Mouse (Mus musculus) forebrain, embryonic 10.5 days (tissue): ENCODE measurements around the gene Arl15. TPM values are rescaled to one million over a fixed set of nuclear protein-coding genes. Genes with fewer than 3 reads are reported as not detected.

ENCODE experiments used
- DNase-seq: peaks from one replicate; pipeline ENCODE4 v3.0.0-alpha.2; 2017; ENCODE audit warnings: low spot score; ENCODE audit errors: extremely low spot score
- H3K27ac ChIP-seq: fragments of 300-500 bp; sonication (generic); 2 replicates; pipeline ENCODE4 v1.5.1; 2016; ENCODE audit warnings: mild to moderate bottlenecking
- H3K27me3 ChIP-seq: fragments of 300-500 bp; sonication (generic); 2 replicates; pipeline ENCODE4 v1.6.1; 2016; ENCODE audit warnings: mild to moderate bottlenecking; ENCODE audit not compliant: poor library complexity, severe bottlenecking
- H3K36me3 ChIP-seq: fragments of 300-500 bp; sonication (generic); replicated peaks from 2 replicates; pipeline ENCODE4 v1.6.1; 2016; ENCODE audit warnings: mild to moderate bottlenecking, moderate library complexity
- H3K4me1 ChIP-seq: fragments of 300-500 bp; sonication (generic); 2 replicates; pipeline ENCODE4 v1.6.1; 2016
- H3K4me3 ChIP-seq: fragments of 300-500 bp; sonication (generic); 2 replicates; pipeline ENCODE4 v1.5.1; 2016; ENCODE audit warnings: mild to moderate bottlenecking, moderate library complexity
- H3K9me3 ChIP-seq: fragments of 300-500 bp; sonication (generic); 2 replicates; pipeline ENCODE4 v1.6.1; 2016; ENCODE audit warnings: mild to moderate bottlenecking, moderate library complexity
- WGBS: fragments of 180-500 bp; shearing (Covaris S2); methylation state at CpG from one replicate; pipeline ENCODE4 v1.1.7; 2016; 5-methylcytosine and 5-hydroxymethylcytosine counted together
- polyA plus RNA-seq: library from polyadenylated mRNA; unstranded; fragments of >200 nt; fragmentation: Nextera tagmentation; extraction: Ambion mirVana; gene quantifications from 2 replicates; pipeline ENCODE4 v1.2.1, GENCODE M21; 2016

The Arl15 gene
- polyA plus RNA-seq = 11.2 and 11.6 TPM in 2 replicates

DNA sequence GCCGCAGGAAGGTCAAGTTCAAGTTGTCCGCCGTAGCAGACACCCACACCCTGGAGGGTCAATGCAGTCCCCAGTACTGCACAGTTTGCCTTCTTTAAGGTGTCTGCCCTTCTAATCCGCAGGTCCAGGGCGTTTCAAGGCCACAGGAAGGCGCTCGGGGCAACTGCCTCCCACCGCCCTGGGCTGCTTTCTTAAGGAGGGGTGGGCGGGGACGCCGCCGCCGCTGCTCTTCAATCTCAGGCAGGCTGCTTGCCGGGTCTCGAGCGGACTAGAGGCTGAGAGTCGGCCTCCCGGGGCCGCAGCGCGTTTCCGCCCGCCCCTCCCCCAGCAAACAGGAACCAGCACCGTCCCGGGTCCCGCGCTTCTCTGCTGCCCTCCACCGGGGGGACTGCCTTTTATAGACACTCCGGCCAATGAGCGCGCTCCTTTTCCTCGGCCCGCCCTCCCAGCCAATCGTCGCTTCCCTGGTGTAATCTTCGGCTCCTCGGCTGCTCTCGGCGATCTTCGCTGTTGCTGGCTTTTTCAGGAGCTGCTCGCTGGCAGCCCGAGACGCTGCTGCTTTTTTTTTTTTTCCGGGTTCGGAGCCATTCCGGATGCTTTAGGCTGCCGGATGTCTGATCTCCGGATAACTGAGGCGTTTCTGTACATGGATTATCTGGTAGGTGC is at the start of gene Arl15:
Gene Arl15, plus strand, starts transcription at position 467 of the 666 bp plus-strand sequence.
- Histone ChIP-seq H3K4me1 (peaks cover 27% of the 10 kb centered on the region), H3K9me3 (no peaks in the 10 kb centered on the region), H3K4me3 (peak within 1 kb of the TSS; percentile 87), H3K27me3 (no peaks in the 10 kb centered on the region), H3K36me3 (peaks cover under 1% of the 10 kb centered on the region; the same call in 1 of the 2 replicates), H3K27ac (peak within 1 kb of the TSS; percentile 95)
- WGBS = 1% methylated on average over 49 of the region's 49 CpGs
- peak; percentile 99 for DNase-seq

DNA sequence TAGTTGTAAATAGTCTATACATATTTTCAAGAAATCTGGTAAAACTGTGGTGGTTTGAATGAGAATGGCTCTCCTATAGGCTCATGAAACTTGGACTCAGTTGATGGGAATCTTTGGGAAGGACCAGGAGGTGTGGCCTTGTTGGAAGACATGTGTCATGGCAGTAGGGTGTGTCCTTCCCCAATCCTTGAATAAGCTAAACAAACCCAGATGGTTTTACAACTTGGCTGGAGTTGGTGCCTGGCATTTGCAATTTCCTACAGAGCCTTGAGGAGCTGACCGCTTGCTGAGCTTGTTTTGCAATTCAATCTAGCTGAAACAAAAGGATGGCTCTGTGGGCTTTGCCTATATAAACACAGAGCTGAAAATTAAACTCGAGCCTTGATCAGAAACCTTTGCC is 49.0 kb upstream of the Arl15 start:
- H3K9me3 ChIP-seq = no peaks in the 10 kb centered on the region
- H3K36me3 ChIP-seq = no peaks in the 10 kb centered on the region
- no peak for DNase-seq
- H3K27ac ChIP-seq = no peak overlapping the region
- H3K27me3 ChIP-seq = no peaks in the 10 kb centered on the region
- no peaks in the 10 kb centered on the region for H3K4me1 ChIP-seq
- H3K4me3 ChIP-seq = no peak overlapping the region
- 57% methylated on average over 2 of the region's 2 CpGs for WGBS

DNA sequence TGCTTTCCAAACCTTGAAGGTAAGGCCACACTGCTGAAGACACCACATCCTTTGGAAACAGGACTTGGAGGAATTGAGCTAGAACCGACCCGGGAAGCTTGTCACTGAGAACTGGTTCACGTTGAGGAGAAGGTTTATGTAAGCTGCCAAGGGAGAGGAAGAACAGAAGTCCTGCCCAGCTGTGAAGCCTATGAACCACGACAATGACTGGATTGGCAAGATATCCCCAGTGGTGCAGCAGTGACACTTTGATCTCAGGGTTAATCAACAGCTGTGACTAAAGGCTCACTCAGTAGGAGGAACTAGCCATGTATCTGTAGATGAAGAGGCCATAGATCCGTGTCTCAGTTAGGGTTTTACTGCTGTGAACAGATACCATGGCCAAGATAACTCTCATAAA is 43.5 kb upstream of the Arl15 start:
- Histone ChIP-seq H3K9me3 (no peaks in the 10 kb centered on the region), H3K36me3 (no peaks in the 10 kb centered on the region), H3K4me1 (peaks cover 12% of the 10 kb centered on the region), H3K27ac (no peak overlapping the region), H3K4me3 (no peak overlapping the region), H3K27me3 (no peaks in the 10 kb centered on the region)
- 80% methylated on average over 5 of the region's 5 CpGs for WGBS
- no peak for DNase-seq

DNA sequence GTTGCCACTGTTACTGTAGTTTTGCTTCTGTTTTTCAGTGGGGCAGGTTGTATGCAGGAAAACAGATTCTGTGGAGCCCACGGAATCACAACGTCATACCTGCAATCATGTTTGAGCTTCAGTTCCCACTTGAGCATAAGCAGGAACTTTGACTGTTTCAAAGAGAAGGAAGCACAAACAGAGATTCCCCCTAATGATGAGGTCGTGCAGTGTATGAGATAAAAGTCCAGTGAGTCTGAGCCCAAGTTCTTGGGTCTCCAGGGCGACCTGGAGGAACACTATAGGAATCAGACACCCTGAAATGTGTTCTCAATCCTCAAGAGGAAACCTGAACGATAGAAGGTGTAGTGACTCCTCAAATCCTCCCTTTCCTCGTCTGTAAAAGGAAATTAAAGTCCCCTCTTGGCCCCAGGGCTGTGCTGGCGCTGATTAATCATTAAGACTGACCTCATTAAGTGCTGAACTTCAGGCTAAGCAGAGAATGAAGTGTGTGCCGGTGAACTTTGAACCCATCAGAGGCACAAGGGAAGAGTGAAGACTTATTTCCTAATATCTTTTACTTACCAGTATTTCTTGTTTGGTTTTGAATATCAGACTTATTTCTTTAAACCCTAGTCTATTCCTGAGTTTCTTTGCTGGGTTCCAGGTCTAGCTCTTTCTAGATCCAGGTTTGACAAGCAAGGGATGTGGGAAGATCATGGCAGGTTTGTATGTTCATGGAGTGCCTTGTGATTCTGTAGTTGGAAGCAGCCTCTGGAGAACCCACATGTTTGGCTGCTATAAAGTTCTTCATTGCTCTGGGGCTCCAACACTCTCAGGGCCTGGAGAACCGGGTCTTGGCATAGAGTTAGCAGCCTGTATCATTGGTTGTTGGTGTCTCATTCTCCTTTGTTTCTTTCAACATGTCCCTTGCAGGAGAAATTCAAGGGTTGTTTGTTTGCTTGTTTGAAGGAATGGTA is 39.3 kb upstream of the Arl15 start:
- no peak for DNase-seq
- H3K4me3 ChIP-seq = no peak overlapping the region
- H3K4me1 ChIP-seq = peaks cover 28% of the 10 kb centered on the region
- WGBS = 76% methylated on average over 9 of the region's 9 CpGs
- peaks cover 5% of the 10 kb centered on the region; the same call in 1 of the 2 replicates for H3K27me3 ChIP-seq
- H3K27ac ChIP-seq = no peak overlapping the region
- H3K36me3 ChIP-seq = no peaks in the 10 kb centered on the region
- no peaks in the 10 kb centered on the region for H3K9me3 ChIP-seq

DNA sequence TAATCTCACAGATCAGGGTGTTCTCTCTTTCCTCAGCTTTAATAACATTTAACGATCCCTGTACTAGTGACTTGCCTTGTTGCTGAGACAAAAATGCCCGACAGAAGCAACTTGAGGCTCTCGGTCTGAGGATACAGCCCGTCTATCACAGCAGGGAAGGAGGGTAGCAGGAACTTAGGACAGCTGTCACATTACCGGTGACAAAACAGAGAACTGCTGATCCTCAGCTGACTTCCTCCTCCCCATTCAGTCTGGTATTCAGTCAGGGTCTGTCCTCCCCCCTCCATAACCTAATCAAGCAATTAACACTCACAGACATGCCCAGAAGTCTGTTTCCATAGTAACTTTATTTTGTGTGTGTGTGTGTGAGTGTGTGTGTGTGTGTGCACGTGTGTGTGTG is 38.5 kb upstream of the Arl15 start:
- H3K27ac ChIP-seq = no peak overlapping the region
- H3K4me3 ChIP-seq = no peak overlapping the region
- H3K27me3 ChIP-seq = peaks cover 5% of the 10 kb centered on the region; the same call in 1 of the 2 replicates
- WGBS = 48% methylated on average over 6 of the region's 6 CpGs
- peaks cover 28% of the 10 kb centered on the region for H3K4me1 ChIP-seq
- DNase-seq = no peak
- H3K9me3 ChIP-seq = no peaks in the 10 kb centered on the region
- no peaks in the 10 kb centered on the region for H3K36me3 ChIP-seq

DNA sequence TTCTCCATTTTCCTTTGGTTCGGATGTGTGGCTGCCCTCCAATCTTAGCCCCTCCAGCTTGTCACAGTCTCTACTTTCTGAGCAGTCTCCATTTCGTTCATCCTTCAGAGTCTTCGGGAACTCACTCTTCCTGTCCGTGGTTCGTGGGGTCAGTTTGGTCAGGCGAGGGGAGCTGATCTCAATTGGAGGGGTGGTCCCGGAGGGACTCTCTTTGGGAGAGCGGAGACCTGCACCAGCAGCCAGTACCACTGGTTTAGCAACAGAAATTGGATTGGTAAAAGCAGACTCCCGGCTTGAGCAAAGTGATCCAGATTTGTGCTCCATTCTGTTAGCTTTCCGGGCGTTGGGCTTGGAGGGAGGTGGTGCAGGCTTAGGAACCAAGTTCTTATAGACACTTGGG is 32.6 kb upstream of the Arl15 start:
- H3K36me3 ChIP-seq = no peaks in the 10 kb centered on the region
- 93% methylated on average over 11 of the region's 11 CpGs for WGBS

DNA sequence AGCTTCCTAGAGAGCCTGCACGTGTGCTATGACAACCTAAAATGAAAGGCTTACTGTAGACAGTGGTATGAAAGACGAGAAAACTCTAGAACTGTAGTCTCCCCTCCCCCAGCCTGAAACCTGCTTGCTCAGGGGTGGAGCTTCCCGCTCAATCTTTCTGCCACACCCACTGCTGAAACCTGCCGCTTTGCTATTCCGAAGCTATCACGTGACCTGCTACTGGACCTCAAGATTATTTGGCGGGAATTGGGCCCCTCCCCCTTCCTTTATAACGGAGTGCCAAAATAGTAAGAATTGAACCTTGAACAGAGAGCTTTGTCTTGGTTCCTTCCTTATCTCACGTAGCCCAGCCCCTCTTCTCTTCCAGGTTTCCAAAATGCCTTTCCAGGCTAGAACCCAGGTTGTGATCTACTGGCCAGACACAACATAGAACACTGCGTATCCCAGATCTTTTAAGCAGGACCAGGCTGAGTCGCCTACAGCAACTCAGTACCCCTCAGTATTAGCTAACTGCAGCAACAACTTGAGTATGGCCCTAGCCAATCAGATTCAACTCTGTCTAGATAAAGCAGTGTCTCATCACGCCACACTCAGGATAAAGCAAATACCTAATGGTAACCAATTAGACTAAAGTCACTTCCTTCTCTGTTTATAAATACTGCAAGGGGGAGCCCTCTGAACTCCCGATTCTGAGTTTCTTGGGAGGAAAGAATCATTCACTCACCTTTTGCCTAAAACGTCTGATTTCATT is 31.4 kb upstream of the Arl15 start:
- H3K27ac ChIP-seq = no peak overlapping the region
- WGBS = 85% methylated on average over 14 of the region's 14 CpGs
- no peak overlapping the region for H3K4me3 ChIP-seq
- no peaks in the 10 kb centered on the region for H3K36me3 ChIP-seq
- DNase-seq = no peak
- H3K9me3 ChIP-seq = no peaks in the 10 kb centered on the region
- H3K27me3 ChIP-seq = peaks cover 5% of the 10 kb centered on the region; the same call in 1 of the 2 replicates
- peaks cover 9% of the 10 kb centered on the region for H3K4me1 ChIP-seq

More for the DNA sequence above, 32.6 kb upstream of the Arl15 start:
- Histone ChIP-seq H3K27me3 (peaks cover 5% of the 10 kb centered on the region; the same call in 1 of the 2 replicates), H3K27ac (no peak overlapping the region), H3K4me3 (no peak overlapping the region), H3K9me3 (no peaks in the 10 kb centered on the region), H3K4me1 (peaks cover 9% of the 10 kb centered on the region)
- DNase-seq = no peak

DNA sequence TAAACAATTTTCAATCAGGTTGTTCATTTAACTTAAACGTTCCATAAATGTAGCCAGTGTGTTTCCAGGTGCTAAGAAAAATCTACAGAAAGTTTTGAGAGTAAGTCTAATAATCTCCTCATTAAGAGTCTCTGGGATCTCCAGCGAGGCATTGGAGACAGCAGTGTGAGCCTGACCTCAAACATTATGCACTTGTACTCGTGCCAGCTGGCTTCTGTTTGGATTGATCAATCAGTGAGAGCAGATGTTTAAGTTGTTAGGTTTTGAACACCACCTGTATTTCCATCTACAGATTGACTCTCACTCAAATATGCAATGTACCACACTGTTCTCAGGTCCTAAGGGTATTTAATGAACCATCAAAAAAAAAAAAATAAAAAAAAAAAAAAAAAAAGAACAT is 28.9 kb upstream of the Arl15 start:
- no peaks in the 10 kb centered on the region for H3K27me3 ChIP-seq
- H3K27ac ChIP-seq = no peak overlapping the region
- DNase-seq = no peak
- H3K9me3 ChIP-seq = no peaks in the 10 kb centered on the region
- H3K4me1 ChIP-seq = no peaks in the 10 kb centered on the region
- 65% methylated on average over 3 of the region's 3 CpGs for WGBS
- no peak overlapping the region for H3K4me3 ChIP-seq
- H3K36me3 ChIP-seq = no peaks in the 10 kb centered on the region

DNA sequence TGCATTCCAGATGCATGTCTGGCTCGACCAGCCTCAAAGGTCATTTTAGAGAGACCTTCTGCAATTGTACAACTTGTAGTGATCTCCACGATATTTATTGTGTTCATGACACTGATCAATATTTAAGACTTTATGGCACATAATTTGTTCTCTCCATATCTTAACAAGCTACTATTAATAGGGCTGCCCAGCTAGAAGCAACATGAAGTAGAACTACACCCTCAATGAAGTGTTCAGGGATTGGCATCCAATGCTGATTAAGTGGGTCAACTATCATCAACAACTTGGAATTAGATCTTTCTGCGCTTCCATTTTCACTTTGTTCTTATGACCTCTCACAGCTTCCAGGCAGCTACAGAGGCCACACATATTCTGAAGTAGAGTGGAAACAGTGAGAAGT is 24.5 kb upstream of the Arl15 start:
- Histone ChIP-seq H3K36me3 (no peaks in the 10 kb centered on the region), H3K27ac (no peak overlapping the region), H3K9me3 (no peaks in the 10 kb centered on the region), H3K4me3 (no peak overlapping the region), H3K4me1 (no peaks in the 10 kb centered on the region), H3K27me3 (no peaks in the 10 kb centered on the region)
- WGBS = 93% methylated on average over 3 of the region's 3 CpGs
- DNase-seq = no peak

DNA sequence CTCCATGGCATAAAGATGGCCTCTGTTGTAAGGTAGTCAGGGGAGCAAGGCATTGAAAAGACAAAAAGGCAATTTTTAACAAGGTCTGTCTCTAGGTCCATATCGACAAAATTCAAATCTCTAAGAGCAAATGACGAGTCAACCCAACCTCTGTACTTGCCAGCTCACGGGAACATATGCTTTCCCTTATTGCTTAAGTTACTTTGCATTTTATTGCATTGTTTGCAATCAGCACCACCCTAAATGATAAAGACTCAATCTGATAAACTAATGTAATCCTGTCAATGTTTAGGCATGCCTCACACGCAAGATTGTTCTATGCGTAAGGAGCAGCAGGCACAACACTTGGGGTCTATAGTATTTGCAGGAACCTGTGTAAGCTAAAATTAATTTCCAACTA is 24.0 kb upstream of the Arl15 start:
- WGBS = 92% methylated on average over 5 of the region's 5 CpGs
- Histone ChIP-seq H3K4me3 (no peak overlapping the region), H3K27ac (no peak overlapping the region), H3K9me3 (no peaks in the 10 kb centered on the region), H3K4me1 (0 out of 2 replicates have a peak, but pooled peaks cover 3% of the 10 kb centered on the region), H3K36me3 (no peaks in the 10 kb centered on the region), H3K27me3 (no peaks in the 10 kb centered on the region)
- DNase-seq = no peak

DNA sequence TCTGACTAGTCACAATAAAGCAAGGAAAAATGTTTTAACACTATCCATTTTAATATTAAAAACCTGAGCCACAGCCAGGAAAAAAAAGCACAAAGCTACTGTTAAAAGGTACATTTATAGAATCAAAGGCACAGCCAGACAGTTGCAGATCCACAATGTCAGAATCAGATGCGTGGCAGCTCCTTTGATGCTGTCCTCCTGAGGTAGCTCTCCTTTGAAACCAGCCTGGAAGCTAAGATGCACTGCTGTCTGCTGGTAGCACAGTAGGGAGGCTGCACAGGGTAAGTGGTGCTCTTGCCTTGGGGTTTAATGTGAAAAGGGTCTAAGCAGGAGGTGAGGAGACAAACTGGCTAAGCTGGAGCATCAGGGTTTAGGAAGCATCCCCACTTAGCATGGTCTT is 23.0 kb upstream of the Arl15 start:
- Histone ChIP-seq H3K9me3 (no peaks in the 10 kb centered on the region), H3K4me3 (no peak overlapping the region), H3K27ac (no peak overlapping the region), H3K27me3 (no peaks in the 10 kb centered on the region), H3K36me3 (no peaks in the 10 kb centered on the region), H3K4me1 (peaks cover 8% of the 10 kb centered on the region; the same call in 1 of the 2 replicates)
- 16% methylated on average over 1 of the region's 1 CpGs for WGBS
- DNase-seq = no peak

DNA sequence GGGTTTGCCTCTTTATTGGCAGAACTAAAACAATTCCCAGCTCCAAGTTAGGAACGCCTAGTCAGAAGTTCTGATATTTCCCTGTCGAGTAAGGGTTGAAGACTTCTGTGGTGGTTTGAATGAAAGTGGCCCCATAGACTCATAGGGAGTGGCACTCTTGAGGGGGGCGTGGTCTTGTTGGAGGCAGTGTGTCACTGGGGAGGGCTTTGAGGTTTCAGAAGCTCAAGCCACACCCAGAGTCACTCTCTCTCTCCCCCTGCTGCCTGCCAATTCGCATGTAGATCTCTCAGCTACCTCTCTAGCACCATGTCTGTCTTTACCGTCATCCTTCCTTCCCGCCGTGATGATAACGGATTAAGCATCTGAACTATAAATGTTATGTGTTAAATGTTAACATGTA is 19.5 kb upstream of the Arl15 start:
- H3K36me3 ChIP-seq = no peaks in the 10 kb centered on the region

More for the DNA sequence above, 19.5 kb upstream of the Arl15 start:
- Histone ChIP-seq H3K4me1 (peaks cover 8% of the 10 kb centered on the region; the same call in 1 of the 2 replicates), H3K4me3 (no peak overlapping the region), H3K9me3 (no peaks in the 10 kb centered on the region), H3K27ac (no peak overlapping the region), H3K27me3 (no peaks in the 10 kb centered on the region)
- WGBS = 95% methylated on average over 8 of the region's 8 CpGs
- no peak for DNase-seq
